Mouse (Mus musculus) limb, embryonic 12.5 days (tissue): ENCODE data around the gene Ttll9. TPM values are rescaled to one million over a fixed set of nuclear protein-coding genes. Genes with fewer than 3 reads are reported as not detected.

Experiments used
- ATAC-seq: fragments of 200-750 bp; cut with Nextera tagmentation; 2 replicates; pipeline ENCODE4 v1.8.0; 2017; ENCODE audit warnings: low read depth, moderate TSS enrichment; ENCODE audit not compliant: insufficient number of reproducible peaks, insufficient read depth, low FRiP score, low TSS enrichment
- H3K27ac ChIP-seq: fragments of 300-500 bp; sonication (generic); 2 replicates; pipeline ENCODE4 v1.5.1; 2016; ENCODE audit warnings: mild to moderate bottlenecking, moderate library complexity
- H3K27me3 ChIP-seq: fragments of 300-500 bp; sonication (generic); 2 replicates; pipeline ENCODE4 v1.6.1; 2016; ENCODE audit warnings: mild to moderate bottlenecking, moderate library complexity
- H3K36me3 ChIP-seq: fragments of 300-500 bp; sonication (generic); 2 replicates; pipeline ENCODE4 v1.6.1; 2016; ENCODE audit warnings: mild to moderate bottlenecking, moderate library complexity
- H3K4me1 ChIP-seq: fragments of 300-500 bp; sonication (generic); replicated peaks from 2 replicates; pipeline ENCODE4 v1.6.1; 2016
- H3K4me2 ChIP-seq: fragments of 300-500 bp; sonication (generic); 2 replicates; pipeline ENCODE4 v1.6.1; 2016; ENCODE audit warnings: mild to moderate bottlenecking, moderate library complexity
- H3K4me3 ChIP-seq: fragments of 300-500 bp; sonication (generic); replicated peaks from 2 replicates; pipeline ENCODE4 v1.5.1; 2016; ENCODE audit warnings: mild to moderate bottlenecking
- H3K9ac ChIP-seq: fragments of 300-500 bp; sonication (generic); replicated peaks from 2 replicates; pipeline ENCODE4 v1.6.1; 2016; ENCODE audit warnings: mild to moderate bottlenecking, moderate library complexity
- H3K9me3 ChIP-seq: fragments of 300-500 bp; sonication (generic); 2 replicates; pipeline ENCODE4 v1.6.1; 2016; ENCODE audit warnings: mild to moderate bottlenecking, moderate library complexity
- WGBS: fragments of 180-500 bp; shearing (Covaris S2); methylation state at CpG from one replicate; pipeline ENCODE4 v1.1.7; 2016; 5-methylcytosine and 5-hydroxymethylcytosine counted together
- polyA plus RNA-seq: library from polyadenylated mRNA; unstranded; fragments of >200 nt; fragmentation: Nextera tagmentation; extraction: Ambion mirVana; gene quantifications from 2 replicates; pipeline ENCODE4 v1.2.1, GENCODE M21; 2016

The Ttll9 gene
- polyA plus RNA-seq, 1 experiment from 2014 or later, result 0.19 TPM

- no peak for ATAC-seq
- Histone ChIP-seq H3K4me3 (no peak overlapping the region), H3K27ac (no peak overlapping the region)
Observed at GRCm38 (mm10) chr2:152965555-152965954, 3.3 kb downstream of the Ttll9 start.

GRCm38 (mm10) chr2:152976991-152977390 lies 14.7 kb downstream of the Ttll9 start:
- Histone ChIP-seq H3K27me3 (no peaks in the 10 kb centered on the region; the same call in 1 of the 2 replicates), H3K27ac (no peak overlapping the region), H3K9me3 (no peaks in the 10 kb centered on the region), H3K9ac (no peak overlapping the region), H3K4me1 (no peaks in the 10 kb centered on the region), H3K4me3 (no peak overlapping the region), H3K36me3 (no peaks in the 10 kb centered on the region), H3K4me2 (no peak overlapping the region)
- WGBS, result 54% methylated on average over 3 of the region's 3 CpGs
- ATAC-seq, result no peak

More at GRCm38 (mm10) chr2:152965555-152965954, 3.3 kb downstream of the Ttll9 start:
- no peaks in the 10 kb centered on the region for H3K9me3 ChIP-seq
- H3K4me1 ChIP-seq, result 0 out of 2 replicates have a peak, but pooled peaks cover 2% of the 10 kb centered on the region
- WGBS, result 72% methylated on average over 4 of the region's 4 CpGs
- H3K4me2 ChIP-seq, result no peak overlapping the region
- H3K27me3 ChIP-seq, result no peaks in the 10 kb centered on the region
- H3K9ac ChIP-seq, result no peak overlapping the region
- H3K36me3 ChIP-seq, result no peaks in the 10 kb centered on the region

- no peaks in the 10 kb centered on the region for H3K9me3 ChIP-seq
- no peak overlapping the region for H3K4me3 ChIP-seq
- no peaks in the 10 kb centered on the region for H3K4me1 ChIP-seq
- no peak overlapping the region for H3K4me2 ChIP-seq
- no peak overlapping the region for H3K9ac ChIP-seq
- H3K27me3 ChIP-seq, result 0 out of 2 replicates have a peak, but pooled peaks cover 5% of the 10 kb centered on the region
- no peak for ATAC-seq
- no peaks in the 10 kb centered on the region for H3K36me3 ChIP-seq
- 24% methylated on average over 1 of the region's 1 CpGs for WGBS
- no peak overlapping the region for H3K27ac ChIP-seq
Observed at GRCm38 (mm10) chr2:152985582-152985981, 23.3 kb downstream of the Ttll9 start.

GRCm38 (mm10) chr2:152991529-152991928 lies 29.2 kb downstream of the Ttll9 start:
- Histone ChIP-seq H3K4me2 (no peak overlapping the region), H3K9me3 (no peaks in the 10 kb centered on the region), H3K36me3 (no peaks in the 10 kb centered on the region), H3K27me3 (0 out of 2 replicates have a peak, but pooled peaks cover 5% of the 10 kb centered on the region), H3K27ac (no peak overlapping the region), H3K9ac (no peak overlapping the region), H3K4me1 (no peaks in the 10 kb centered on the region), H3K4me3 (no peak overlapping the region)
- ATAC-seq, result no peak
- WGBS, result 78% methylated on average over 9 of the region's 9 CpGs

- Histone ChIP-seq H3K27ac (no peak overlapping the region), H3K4me1 (no peaks in the 10 kb centered on the region), H3K4me3 (no peak overlapping the region), H3K27me3 (peaks cover 3% of the 10 kb centered on the region; the same call in 1 of the 2 replicates), H3K36me3 (no peaks in the 10 kb centered on the region), H3K9me3 (no peaks in the 10 kb centered on the region), H3K4me2 (no peak overlapping the region), H3K9ac (no peak overlapping the region)
- WGBS, result 77% methylated on average over 4 of the region's 4 CpGs
- no peak for ATAC-seq
Observed at GRCm38 (mm10) chr2:152997046-152997445, 34.8 kb downstream of the Ttll9 start.

- H3K4me2 ChIP-seq, result no peak overlapping the region
- peaks cover 3% of the 10 kb centered on the region; the same call in 1 of the 2 replicates for H3K27me3 ChIP-seq
- H3K9me3 ChIP-seq, result no peaks in the 10 kb centered on the region
- peaks cover 12% of the 10 kb centered on the region for H3K36me3 ChIP-seq
- 76% methylated on average over 15 of the region's 15 CpGs for WGBS
- H3K27ac ChIP-seq, result no peak overlapping the region
- H3K4me1 ChIP-seq, result no peaks in the 10 kb centered on the region
- H3K9ac ChIP-seq, result no peak overlapping the region
- H3K4me3 ChIP-seq, result no peak overlapping the region
- ATAC-seq, result no peak
Observed at GRCm38 (mm10) chr2:153002492-153003248, 40.4 kb downstream of the Ttll9 start.

- 72% methylated on average over 13 of the region's 13 CpGs for WGBS
- Histone ChIP-seq H3K9me3 (no peaks in the 10 kb centered on the region), H3K27me3 (peaks cover 3% of the 10 kb centered on the region; the same call in 1 of the 2 replicates), H3K4me1 (no peaks in the 10 kb centered on the region), H3K9ac (no peak overlapping the region), H3K4me3 (no peak overlapping the region), H3K27ac (no peak overlapping the region), H3K4me2 (no peak overlapping the region), H3K36me3 (peaks cover 23% of the 10 kb centered on the region)
- ATAC-seq, result no peak
Observed at GRCm38 (mm10) chr2:153003681-153004338, 41.5 kb downstream of the Ttll9 start.

GRCm38 (mm10) chr2:153005981-153006380 lies 43.7 kb downstream of the Ttll9 start:
- H3K27me3 ChIP-seq, result peaks cover 3% of the 10 kb centered on the region; the same call in 1 of the 2 replicates
- no peaks in the 10 kb centered on the region for H3K9me3 ChIP-seq
- no peaks in the 10 kb centered on the region for H3K4me1 ChIP-seq
- no peak overlapping the region for H3K4me2 ChIP-seq
- H3K27ac ChIP-seq, result no peak overlapping the region
- no peak overlapping the region for H3K9ac ChIP-seq
- ATAC-seq, result no peak
- peaks cover 43% of the 10 kb centered on the region for H3K36me3 ChIP-seq
- no peak overlapping the region for H3K4me3 ChIP-seq
- 83% methylated on average over 3 of the region's 3 CpGs for WGBS

GRCm38 (mm10) chr2:153009192-153009973 lies 47.1 kb downstream of the Ttll9 start:
- no peak for ATAC-seq
- peaks cover 72% of the 10 kb centered on the region for H3K36me3 ChIP-seq

GRCm38 (mm10) chr2:153013724-153014515 lies 51.6 kb downstream of the Ttll9 start:
- peak overlapping the region; percentile 86 for H3K9ac ChIP-seq
- no peak overlapping the region for H3K27ac ChIP-seq
- peak overlapping the region; percentile 97 for H3K4me2 ChIP-seq
- peaks cover 13% of the 10 kb centered on the region for H3K4me1 ChIP-seq
- peak overlapping the region; percentile 94 for H3K4me3 ChIP-seq
- H3K27me3 ChIP-seq, result peaks cover 10% of the 10 kb centered on the region; the same call in 1 of the 2 replicates
- no peak for ATAC-seq
- WGBS, result 94% methylated on average over 11 of the region's 11 CpGs
- H3K9me3 ChIP-seq, result no peaks in the 10 kb centered on the region
- peaks cover 48% of the 10 kb centered on the region for H3K36me3 ChIP-seq

More at GRCm38 (mm10) chr2:153009192-153009973, 47.1 kb downstream of the Ttll9 start:
- Histone ChIP-seq H3K27ac (no peak overlapping the region), H3K4me2 (no peak overlapping the region), H3K9ac (no peak overlapping the region), H3K4me1 (peaks cover 7% of the 10 kb centered on the region), H3K9me3 (no peaks in the 10 kb centered on the region), H3K27me3 (no peaks in the 10 kb centered on the region), H3K4me3 (no peak overlapping the region)
- WGBS, result 93% methylated on average over 12 of the region's 12 CpGs
